Mouse (Mus musculus): Measurements from ENCODE around the gene Tas2r144.

DNA sequence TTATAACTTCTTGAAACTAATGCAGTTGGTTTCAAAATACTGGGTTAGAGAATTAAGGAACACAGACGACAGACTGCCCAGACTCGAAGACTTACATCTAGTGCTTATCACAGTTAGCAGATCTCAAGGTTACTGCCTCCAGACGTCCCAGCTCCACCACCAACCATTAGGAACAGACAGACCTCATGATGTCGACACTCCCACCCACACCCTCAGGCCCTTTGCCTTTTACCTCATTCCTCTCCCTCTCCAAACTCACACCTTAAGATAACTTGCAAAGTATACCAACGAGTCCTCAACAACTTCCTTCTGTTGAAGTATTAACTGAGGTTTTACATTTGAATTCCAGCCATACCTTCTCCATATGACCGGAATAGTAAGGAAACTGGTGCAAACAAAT is 45.3 kb downstream of the Tas2r144 start:
- no peak for TF ChIP-seq CTCF (IDR thresholded peaks at IDR 0.05; ENCODE audit: borderline replicate concordance, extremely low read depth, insufficient read depth, insufficient read length)
- TF ChIP-seq POLR2A (IDR thresholded peaks at IDR 0.05; ENCODE audit: borderline replicate concordance, extremely low read depth, insufficient read depth, insufficient read length, poor library complexity, severe bottlenecking), result no peak

Measured in brain, embryonic 14.5 days (tissue).